Mouse (Mus musculus): ENCODE measurements around the gene Rilpl1. TPM values are rescaled to one million over a fixed set of nuclear protein-coding genes. Genes with fewer than 3 reads are reported as not detected.

Gene Rilpl1
- polyA plus RNA-seq (2012; rRNA removed): 20.2 and 22.7 TPM in 2 replicates

GRCm38 (mm10) chr5:124530655-124531582 lies at the start of gene Rilpl1:
TSS of gene Rilpl1 (minus strand) at chr5:124531391.
- Histone ChIP-seq H3K4me3 (replicated peaks; ENCODE audit: insufficient read depth, low read depth, low read length) (peak within 1 kb of the TSS; percentile 68), H3K27ac (ENCODE audit: insufficient read depth, low read length) (no peak within 1 kb of the TSS), H3K27me3 (ENCODE audit: control insufficient read depth, insufficient read depth, low read length) (no peaks in the 10 kb centered on the region), H3K4me1 (ENCODE audit: control insufficient read depth, insufficient read depth, low read length) (no peaks in the 10 kb centered on the region)
- WGBS: under 1% methylated on average over 96 of the region's 96 CpGs
- DNase-seq: peak; percentile 73 to 74
- TF ChIP-seq CTCF (IDR thresholded peaks at IDR 0.05; ENCODE audit: borderline replicate concordance, insufficient read depth, low read depth, low read length) (no peak), POLR2A (IDR thresholded peaks at IDR 0.05; ENCODE audit: borderline replicate concordance, insufficient read depth, low read length) (0 out of 2 replicates have a peak, but pooled peaks have one; percentile 34)

GRCm38 (mm10) chr5:124578633-124579317 lies 47.6 kb upstream of the Rilpl1 start, which contains the start of the genes Eif2b1 and Gtf2h3:
TSS of gene Eif2b1 (minus strand) at chr5:124579131.
TSS of gene Gtf2h3 (plus strand) at chr5:124579140.
- no peak for TF ChIP-seq CTCF (IDR thresholded peaks at IDR 0.05; ENCODE audit: borderline replicate concordance, insufficient read depth, low read depth, low read length)
- TF ChIP-seq POLR2A (IDR thresholded peaks at IDR 0.05; ENCODE audit: borderline replicate concordance, insufficient read depth, low read length): peak; percentile 98
- Histone ChIP-seq H3K4me1 (ENCODE audit: control insufficient read depth, insufficient read depth, low read length) (no peaks in the 10 kb centered on the region; the same call in 1 of the 2 replicates), H3K4me3 (replicated peaks; ENCODE audit: insufficient read depth, low read depth, low read length) (peak within 1 kb of the TSS; percentile 79), H3K27me3 (ENCODE audit: control insufficient read depth, insufficient read depth, low read length) (no peaks in the 10 kb centered on the region), H3K27ac (ENCODE audit: insufficient read depth, low read length) (peak within 1 kb of the TSS; percentile 42; the same call in 1 of the 2 replicates)
- peak; percentile 94 to 95 for DNase-seq
- 1% methylated on average over 51 of the region's 51 CpGs for WGBS

DNA sequence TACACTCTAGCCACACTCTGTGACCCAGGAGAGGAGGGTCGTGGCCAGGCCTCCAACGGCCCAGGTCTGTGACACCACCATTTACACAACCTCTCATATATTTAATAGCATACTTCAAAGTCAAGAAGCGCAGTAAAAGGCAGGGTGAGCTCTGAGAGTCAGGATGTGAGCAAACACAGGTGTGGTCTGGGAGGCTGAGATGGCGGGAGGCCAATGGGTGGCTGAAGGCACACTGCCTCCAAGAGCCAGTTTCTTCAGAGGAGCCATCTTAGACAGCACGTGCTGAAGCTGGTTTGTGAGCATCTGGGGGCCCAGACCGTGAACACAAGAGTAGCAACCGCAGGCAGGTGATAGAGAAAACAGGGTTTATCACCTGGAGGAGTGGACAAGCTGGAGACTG lies 44.3 kb upstream of the Rilpl1 start:
- Histone ChIP-seq H3K4me1 (ENCODE audit: control insufficient read depth, insufficient read depth, low read length) (peaks cover 5% of the 10 kb centered on the region), H3K27ac (ENCODE audit: insufficient read depth, low read length) (no peak overlapping the region), H3K4me3 (replicated peaks; ENCODE audit: insufficient read depth, low read depth, low read length) (no peak overlapping the region), H3K27me3 (ENCODE audit: control insufficient read depth, insufficient read depth, low read length) (no peaks in the 10 kb centered on the region)
- no peak for DNase-seq
- no peak for TF ChIP-seq CTCF (IDR thresholded peaks at IDR 0.05; ENCODE audit: borderline replicate concordance, insufficient read depth, low read depth, low read length)
- no peak for TF ChIP-seq POLR2A (IDR thresholded peaks at IDR 0.05; ENCODE audit: borderline replicate concordance, insufficient read depth, low read length)
- WGBS: 91% methylated on average over 7 of the region's 7 CpGs

- H3K4me3 ChIP-seq (replicated peaks; ENCODE audit: insufficient read depth, low read depth, low read length): no peak overlapping the region
- no peaks in the 10 kb centered on the region for H3K27me3 ChIP-seq (ENCODE audit: control insufficient read depth, insufficient read depth, low read length)
- WGBS: 15% methylated on average over 12 of the region's 12 CpGs
- H3K27ac ChIP-seq (ENCODE audit: insufficient read depth, low read length): no peak overlapping the region
- peak; percentile 81 to 91 for DNase-seq
- 0 out of 2 replicates have a peak, but pooled peaks have one; percentile 24 for TF ChIP-seq POLR2A (IDR thresholded peaks at IDR 0.05; ENCODE audit: borderline replicate concordance, insufficient read depth, low read length)
- TF ChIP-seq CTCF (IDR thresholded peaks at IDR 0.05; ENCODE audit: borderline replicate concordance, insufficient read depth, low read depth, low read length): no peak
- peaks cover 5% of the 10 kb centered on the region for H3K4me1 ChIP-seq (ENCODE audit: control insufficient read depth, insufficient read depth, low read length)
These were observed 39.9 kb upstream of the Rilpl1 start for GRCm38 (mm10) chr5:124571068-124571467.

DNA sequence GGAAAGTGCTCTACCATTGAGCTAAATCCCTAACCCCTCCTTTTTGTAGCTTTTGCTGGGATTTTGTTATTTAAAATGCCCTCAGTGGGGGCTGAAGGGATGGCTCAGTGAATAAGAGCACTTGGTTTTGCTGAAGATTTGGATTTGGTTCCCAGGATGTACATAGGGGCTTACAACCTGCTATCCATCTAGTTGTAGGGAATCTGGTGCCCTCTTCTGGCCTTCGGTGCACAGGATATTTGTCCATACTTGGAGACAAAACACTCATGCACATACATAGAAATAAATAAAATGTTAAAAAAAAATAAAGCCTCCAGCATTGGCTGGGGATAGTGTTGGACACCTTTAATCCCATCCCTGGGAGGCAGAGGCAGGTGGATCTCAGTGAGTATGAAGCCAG lies 24.0 kb upstream of the Rilpl1 start:
- 74% methylated on average over 1 of the region's 1 CpGs for WGBS

DNA sequence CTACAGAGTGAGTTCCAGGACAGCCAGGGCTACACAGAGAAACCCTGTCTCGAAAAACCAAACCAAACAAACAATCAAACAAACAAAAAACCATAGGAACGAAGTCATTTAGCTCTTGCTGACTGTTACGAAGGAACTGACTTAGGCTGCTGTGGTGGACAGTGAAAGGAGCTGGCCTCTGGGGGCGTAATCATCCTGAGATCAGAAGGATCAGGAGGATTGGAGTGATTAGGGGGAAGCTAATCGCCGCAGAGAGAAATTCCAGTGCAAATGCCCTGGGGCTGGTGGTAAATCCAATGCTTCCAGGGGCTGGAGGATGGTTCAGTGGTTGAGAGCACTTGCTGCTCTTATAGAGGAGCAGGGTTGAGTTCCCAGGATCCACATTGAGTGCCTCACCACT lies 22.4 kb upstream of the Rilpl1 start:
- Histone ChIP-seq H3K4me3 (replicated peaks; ENCODE audit: insufficient read depth, low read depth, low read length) (peak overlapping the region; percentile 25), H3K27ac (ENCODE audit: insufficient read depth, low read length) (no peak overlapping the region), H3K4me1 (ENCODE audit: control insufficient read depth, insufficient read depth, low read length) (peaks cover 2% of the 10 kb centered on the region; the same call in 1 of the 2 replicates), H3K27me3 (ENCODE audit: control insufficient read depth, insufficient read depth, low read length) (no peaks in the 10 kb centered on the region)
- no peak for DNase-seq
- WGBS: 64% methylated on average over 6 of the region's 6 CpGs
- no peak for TF ChIP-seq POLR2A (IDR thresholded peaks at IDR 0.05; ENCODE audit: borderline replicate concordance, insufficient read depth, low read length)
- TF ChIP-seq CTCF (IDR thresholded peaks at IDR 0.05; ENCODE audit: borderline replicate concordance, insufficient read depth, low read depth, low read length): no peak

More for the DNA sequence above, 24.0 kb upstream of the Rilpl1 start:
- DNase-seq: no peak
- TF ChIP-seq POLR2A (IDR thresholded peaks at IDR 0.05; ENCODE audit: borderline replicate concordance, insufficient read depth, low read length) (no peak), CTCF (IDR thresholded peaks at IDR 0.05; ENCODE audit: borderline replicate concordance, insufficient read depth, low read depth, low read length) (no peak)
- peaks cover 2% of the 10 kb centered on the region; the same call in 1 of the 2 replicates for H3K4me1 ChIP-seq (ENCODE audit: control insufficient read depth, insufficient read depth, low read length)
- no peak overlapping the region for H3K4me3 ChIP-seq (replicated peaks; ENCODE audit: insufficient read depth, low read depth, low read length)
- H3K27ac ChIP-seq (ENCODE audit: insufficient read depth, low read length): no peak overlapping the region
- H3K27me3 ChIP-seq (ENCODE audit: control insufficient read depth, insufficient read depth, low read length): no peaks in the 10 kb centered on the region

- WGBS: under 1% methylated on average over 66 of the region's 66 CpGs
- H3K27me3 ChIP-seq (ENCODE audit: control insufficient read depth, insufficient read depth, low read length): no peaks in the 10 kb centered on the region
- peak within 1 kb of the TSS; percentile 60; the same call in 1 of the 2 replicates for H3K27ac ChIP-seq (ENCODE audit: insufficient read depth, low read length)
- DNase-seq: peak; percentile 90 to 94
- TF ChIP-seq CTCF (IDR thresholded peaks at IDR 0.05; ENCODE audit: borderline replicate concordance, insufficient read depth, low read depth, low read length): no peak
- TF ChIP-seq POLR2A (IDR thresholded peaks at IDR 0.05; ENCODE audit: borderline replicate concordance, insufficient read depth, low read length): peak; percentile 92
- peak within 1 kb of the TSS; percentile 94 for H3K4me3 ChIP-seq (replicated peaks; ENCODE audit: insufficient read depth, low read depth, low read length)
- peaks cover 2% of the 10 kb centered on the region; the same call in 1 of the 2 replicates for H3K4me1 ChIP-seq (ENCODE audit: control insufficient read depth, insufficient read depth, low read length)
These were observed 21.5 kb upstream of the Rilpl1 start, which contains the start of gene Ddx55 for GRCm38 (mm10) chr5:124552558-124553307. TSS of gene Ddx55 (plus strand) at chr5:124552864.
